Mouse (Mus musculus): ENCODE measurements around the gene Tmem231. TPM values are rescaled to one million over a fixed set of nuclear protein-coding genes. Genes with fewer than 3 reads are reported as not detected.

Gene Tmem231
- polyA plus RNA-seq, 1 experiment from 2014 or later = 3.9 TPM

Other genes with a start within 250 kb of the Tmem231 start
- gene Ctrb1, start 242.9 kb downstream of the Tmem231 start, polyA plus RNA-seq (2015; fragmentation: Nextera tagmentation; extraction: Ambion mirVana) = 0.43 and 2.9 TPM in 2 replicates
- 40.1 and 45.3 TPM in 2 replicates for gene Bcar1, start 190.1 kb downstream of the Tmem231 start, polyA plus RNA-seq (2015; fragmentation: Nextera tagmentation; extraction: Ambion mirVana)
- gene Cfdp1, start 79.6 kb downstream of the Tmem231 start, polyA plus RNA-seq (2015; fragmentation: Nextera tagmentation; extraction: Ambion mirVana) = 117 and 122 TPM in 2 replicates
- gene Tmem170, start 57.1 kb downstream of the Tmem231 start, polyA plus RNA-seq (2015; fragmentation: Nextera tagmentation; extraction: Ambion mirVana) = 3.8 and 4.4 TPM in 2 replicates
- 0.23 and 1.1 TPM in 2 replicates for gene Chst5, start 23.4 kb downstream of the Tmem231 start, polyA plus RNA-seq (2015; fragmentation: Nextera tagmentation; extraction: Ambion mirVana)
- 207 and 220 TPM in 2 replicates for gene Gabarapl2, start 6.8 kb upstream of the Tmem231 start, polyA plus RNA-seq (2015; fragmentation: Nextera tagmentation; extraction: Ambion mirVana)
- 4.8 and 6.1 TPM in 2 replicates for gene Adat1, start 58.4 kb upstream of the Tmem231 start, polyA plus RNA-seq (2015; fragmentation: Nextera tagmentation; extraction: Ambion mirVana)
- 114 and 131 TPM in 2 replicates for gene Kars, start 77.4 kb upstream of the Tmem231 start, polyA plus RNA-seq (2015; fragmentation: Nextera tagmentation; extraction: Ambion mirVana)
- 15.6 and 18.0 TPM in 2 replicates for gene Terf2ip, start 77.5 kb upstream of the Tmem231 start, polyA plus RNA-seq (2015; fragmentation: Nextera tagmentation; extraction: Ambion mirVana)
- 0.33 and 0.66 TPM in 2 replicates for gene Gm6793, start 81.2 kb upstream of the Tmem231 start, polyA plus RNA-seq (2015; fragmentation: Nextera tagmentation; extraction: Ambion mirVana)

Measured in heart, embryonic 15.5 days (tissue).